Mouse (Mus musculus): ENCODE measurements around the gene Sf3b1. TPM values are rescaled to one million over a fixed set of nuclear protein-coding genes. Genes with fewer than 3 reads are reported as not detected.

The Sf3b1 gene
- polyA plus RNA-seq, 1 experiment from 2014 or later: 360 TPM

DNA sequence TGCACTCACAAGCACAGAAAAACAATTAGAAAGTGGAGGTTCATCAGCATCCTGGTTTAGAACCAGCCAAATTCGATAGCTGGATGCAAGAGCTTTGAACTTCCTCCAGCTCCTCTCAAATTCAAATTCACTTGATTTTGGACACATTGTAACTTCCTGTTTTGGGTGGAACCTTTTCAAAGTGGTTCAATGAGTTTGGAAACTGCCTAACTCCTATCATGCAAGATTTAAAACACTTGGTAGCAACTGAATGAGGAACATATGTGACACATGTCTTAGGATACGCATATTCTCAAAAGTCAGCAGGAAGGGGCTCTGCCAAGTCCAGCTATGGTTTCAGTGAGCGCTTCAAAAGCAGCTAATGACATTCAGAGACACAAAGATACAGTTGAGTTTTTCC is 82.6 kb downstream of the Sf3b1 start:
- no peak overlapping the region for H3K27ac ChIP-seq
- no peaks in the 10 kb centered on the region for H3K9me3 ChIP-seq
- no peaks in the 10 kb centered on the region for H3K4me1 ChIP-seq (replicated peaks)
- ATAC-seq (ENCODE audit: insufficient number of reproducible peaks, insufficient read depth, low FRiP score, low TSS enrichment, low read depth): no peak
- no peaks in the 10 kb centered on the region for H3K27me3 ChIP-seq
- H3K36me3 ChIP-seq: no peaks in the 10 kb centered on the region
- no peak overlapping the region for H3K4me3 ChIP-seq (replicated peaks)
- WGBS: 56% methylated on average over 3 of the region's 3 CpGs
- H3K9ac ChIP-seq (replicated peaks): no peak overlapping the region
- no peak overlapping the region for H3K4me2 ChIP-seq

DNA sequence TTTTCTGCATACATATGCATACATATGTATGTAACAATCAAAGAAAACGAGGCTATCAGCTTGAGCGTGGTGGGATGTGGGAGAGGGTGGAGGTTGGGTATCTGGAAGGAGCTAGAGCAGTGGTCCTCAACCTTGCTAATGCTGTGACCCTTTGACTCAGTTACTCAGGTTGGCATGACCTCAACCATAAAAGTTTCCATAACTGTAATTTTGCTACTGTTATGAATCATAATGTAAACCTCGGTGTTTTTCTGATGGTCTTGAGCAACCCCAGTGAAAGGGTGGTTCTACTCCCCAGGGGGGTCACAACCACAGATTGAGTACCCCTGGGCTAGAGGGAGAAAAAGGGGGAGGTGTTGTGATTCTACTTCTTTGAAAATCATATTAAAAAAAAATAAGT is 91.8 kb downstream of the Sf3b1 start:
- Histone ChIP-seq H3K4me1 (replicated peaks) (peaks cover 14% of the 10 kb centered on the region), H3K9ac (replicated peaks) (no peak overlapping the region), H3K27ac (no peak overlapping the region), H3K4me2 (no peak overlapping the region), H3K27me3 (no peaks in the 10 kb centered on the region), H3K9me3 (no peaks in the 10 kb centered on the region), H3K36me3 (no peaks in the 10 kb centered on the region), H3K4me3 (replicated peaks) (no peak overlapping the region)
- ATAC-seq (ENCODE audit: insufficient number of reproducible peaks, insufficient read depth, low FRiP score, low TSS enrichment, low read depth): no peak
- 87% methylated on average over 3 of the region's 3 CpGs for WGBS

Other genes with a start within 250 kb of the Sf3b1 start
- gene Ankrd44, start 101.1 kb downstream of the Sf3b1 start, polyA plus RNA-seq (2016; fragmentation: Nextera tagmentation; extraction: Ambion mirVana): 21.6 and 22.2 TPM in 2 replicates
- 21.4 and 22.3 TPM in 2 replicates for gene Coq10b, start 25.3 kb upstream of the Sf3b1 start, polyA plus RNA-seq (2016; fragmentation: Nextera tagmentation; extraction: Ambion mirVana)
- 485 and 512 TPM in 2 replicates for gene Hspe1, start 60.7 kb upstream of the Sf3b1 start, polyA plus RNA-seq (2016; fragmentation: Nextera tagmentation; extraction: Ambion mirVana)
- 378 and 384 TPM in 2 replicates for gene Hspd1, start 60.8 kb upstream of the Sf3b1 start, polyA plus RNA-seq (2016; fragmentation: Nextera tagmentation; extraction: Ambion mirVana)
- 151 and 159 TPM in 2 replicates for gene Mob4, start 103.8 kb upstream of the Sf3b1 start, polyA plus RNA-seq (2016; fragmentation: Nextera tagmentation; extraction: Ambion mirVana)
- gene Rftn2, start 199.3 kb upstream of the Sf3b1 start, polyA plus RNA-seq (2016; fragmentation: Nextera tagmentation; extraction: Ambion mirVana): 35.2 and 38.2 TPM in 2 replicates
- gene Mars2, start 209.7 kb upstream of the Sf3b1 start, polyA plus RNA-seq (2016; fragmentation: Nextera tagmentation; extraction: Ambion mirVana): 2.8 and 3.2 TPM in 2 replicates